Mouse (Mus musculus) midbrain, postnatal 0 days (tissue): ENCODE results near the gene Pnldc1. TPM values are rescaled to one million over a fixed set of nuclear protein-coding genes. Genes with fewer than 3 reads are reported as not detected.
A peak's percentile ranks its signal among the peaks of the same experiment; 100 is the strongest.
"Not testable (repeated sequence)": the region's sequence is repeated elsewhere in the genome, so short reads cannot be mapped to it uniquely, and the experiment has no call there.

ENCODE experiments used
- ATAC-seq: fragments of 200-750 bp; cut with Nextera tagmentation; 2 replicates; pipeline ENCODE4 v1.8.0; 2017; ENCODE audit warnings: moderate number of reproducible peaks, mild to moderate bottlenecking, moderate TSS enrichment, moderate library complexity; ENCODE audit not compliant: low FRiP score
- DNase-seq: peaks from one replicate; pipeline ENCODE4 v3.0.0-alpha.2; 2015; ENCODE audit warnings: low spot score
- H3K27ac ChIP-seq: fragments of 300-500 bp; sonication (generic); 2 replicates; pipeline ENCODE4 v1.5.1; 2014; ENCODE audit warnings: low read depth, mild to moderate bottlenecking, low read length, mixed read lengths
- H3K27me3 ChIP-seq: fragments of 300-500 bp; sonication (generic); 2 replicates; pipeline ENCODE4 v1.6.1; 2014; ENCODE audit warnings: low read length, control low read depth, mixed read lengths; ENCODE audit not compliant: insufficient read depth
- H3K36me3 ChIP-seq: fragments of 300-500 bp; sonication (generic); 2 replicates; pipeline ENCODE4 v1.6.1; 2014; ENCODE audit warnings: low read length, control low read depth, mixed read lengths; ENCODE audit not compliant: insufficient read depth
- H3K4me1 ChIP-seq: fragments of 300-500 bp; sonication (generic); 2 replicates; pipeline ENCODE4 v1.6.1; 2014; ENCODE audit warnings: mild to moderate bottlenecking, control low read depth, antibody characterized with exemption, low read length, mixed read lengths; ENCODE audit not compliant: insufficient read depth
- H3K4me2 ChIP-seq: fragments of 300-500 bp; sonication (generic); 2 replicates; pipeline ENCODE4 v1.6.1; 2014; ENCODE audit warnings: low read depth, mild to moderate bottlenecking, low read length, mixed read lengths; ENCODE audit not compliant: poor library complexity, severe bottlenecking
- H3K4me3 ChIP-seq: fragments of 300-500 bp; sonication (generic); 2 replicates; pipeline ENCODE4 v1.5.1; 2014; ENCODE audit warnings: low read depth, mild to moderate bottlenecking, low read length, moderate library complexity
- H3K9ac ChIP-seq: fragments of 300-500 bp; sonication (generic); replicated peaks from 2 replicates; pipeline ENCODE4 v1.6.1; 2014; ENCODE audit warnings: mild to moderate bottlenecking, low read length, moderate library complexity, mixed read lengths; ENCODE audit not compliant: poor library complexity, severe bottlenecking
- H3K9me3 ChIP-seq: fragments of 300-500 bp; sonication (generic); 2 replicates; pipeline ENCODE4 v1.6.1; 2016; ENCODE audit warnings: low read length, control low read depth
- CTCF ChIP-seq: IDR thresholded peaks from 2 replicates; pipeline ENCODE4 v1.5.1; 2016; ENCODE audit warnings: antibody characterized with exemption, mild to moderate bottlenecking
- WGBS: fragments of 180-500 bp; shearing (Covaris S2); extraction: QIAGEN DNeasy Blood & Tissue Kit; methylation state at CpG from one replicate; pipeline ENCODE4 v1.1.7; 2014; 5-methylcytosine and 5-hydroxymethylcytosine counted together
- polyA plus RNA-seq: library from polyadenylated mRNA; unstranded; fragments of >200 nt; fragmentation: Nextera tagmentation; extraction: Ambion mirVana; gene quantifications from 2 replicates; pipeline ENCODE4 v1.2.1, GENCODE M21; 2015
- total RNA-seq: library from RNA; depleted of rRNA; stranded (reverse); fragments of >200 nt; gene quantifications from 2 replicates; pipeline ENCODE4 v1.2.3, GENCODE M21; 2014

Gene Pnldc1
- total and polyA plus RNA-seq, 2 experiments from 2014 or later: 0.88 to 1.1 TPM

DNA sequence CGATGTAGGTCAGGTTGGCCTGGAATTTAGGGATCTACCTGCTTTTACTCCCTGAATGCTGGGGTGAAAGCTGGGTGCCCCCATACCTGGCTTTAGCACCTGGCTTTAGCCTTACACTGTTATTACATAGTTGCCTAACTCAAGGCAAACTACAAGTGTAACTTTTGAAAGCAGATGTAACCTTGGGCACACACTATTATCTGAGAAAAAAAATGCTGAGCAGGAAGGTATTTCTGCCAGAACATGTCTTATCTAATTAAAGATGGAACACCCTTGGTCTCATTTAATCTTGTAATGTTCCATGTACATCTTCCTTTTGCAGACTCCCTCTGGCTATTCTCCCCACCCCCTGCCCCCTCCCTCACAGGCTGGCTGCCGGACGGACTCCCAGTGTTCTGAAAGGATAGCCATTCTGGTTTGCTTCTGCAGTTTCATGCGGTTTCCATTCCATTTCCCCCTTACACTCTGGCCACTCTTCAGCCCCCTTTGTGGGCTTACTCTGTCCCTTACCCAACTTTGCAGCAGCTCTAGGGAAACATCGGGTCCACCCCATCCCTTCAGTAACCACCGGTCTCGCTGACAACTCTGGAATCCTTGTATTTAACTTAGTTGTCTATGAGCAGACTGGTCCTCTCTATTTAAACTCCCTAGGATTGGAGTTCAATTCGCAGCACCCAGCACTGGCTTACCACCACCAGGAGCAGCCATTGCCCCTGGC, 31.7 kb upstream of the Pnldc1 start:
- Histone ChIP-seq H3K27me3 (no peaks in the 10 kb centered on the region), H3K27ac (no peak overlapping the region), H3K36me3 (peaks cover 25% of the 10 kb centered on the region), H3K9me3 (no peaks in the 10 kb centered on the region), H3K4me2 (no peak overlapping the region), H3K9ac (no peak overlapping the region), H3K4me1 (no peaks in the 10 kb centered on the region; the same call in 1 of the 2 replicates), H3K4me3 (no peak overlapping the region)
- DNase-seq (no peak), ATAC-seq (no peak)
- WGBS: 78% methylated on average over 8 of the region's 8 CpGs
- TF ChIP-seq CTCF: no peak

DNA sequence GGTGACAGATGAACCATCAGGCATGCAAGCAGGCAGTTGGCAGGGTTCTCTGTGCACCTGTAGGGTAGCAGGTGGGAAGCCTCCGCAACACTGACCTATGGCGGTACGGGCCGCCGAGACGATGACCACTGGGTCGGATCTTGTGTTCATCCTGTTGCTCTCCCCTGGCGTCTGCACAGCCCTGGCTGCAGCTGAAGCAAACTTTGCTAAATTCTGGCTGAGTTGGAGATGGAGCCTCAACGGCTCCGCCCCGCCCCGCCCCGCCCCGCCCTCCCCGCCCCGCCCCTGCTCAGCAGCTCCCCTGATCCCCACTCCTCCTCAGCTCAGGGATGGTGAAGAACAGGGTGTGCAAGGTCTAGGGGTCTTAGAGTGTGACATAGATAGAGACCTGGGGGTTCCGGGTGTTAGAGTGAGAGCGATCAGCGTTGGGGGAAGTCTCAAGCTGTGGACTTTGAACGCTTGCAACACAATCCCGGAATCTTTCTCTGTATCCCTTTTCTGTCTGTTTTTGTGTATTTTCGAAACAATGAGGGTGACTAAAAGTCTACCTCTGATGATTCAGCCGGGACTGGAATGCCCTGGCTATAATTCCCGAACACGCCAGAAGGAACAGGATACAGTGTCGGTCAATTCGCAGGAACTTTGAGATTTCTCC, 30.2 kb upstream of the Pnldc1 start, which contains the start of gene Acat3:
Acat3 (minus strand) TSS at position 450 of the 655 bp plus-strand sequence.
- peak; percentile 33; the same call in 1 of the 2 replicates for ATAC-seq
- TF ChIP-seq CTCF: no peak
- H3K27ac ChIP-seq: no peak within 1 kb of the TSS
- DNase-seq: no peak
- H3K4me1 ChIP-seq: no peaks in the 10 kb centered on the region; the same call in 1 of the 2 replicates
- H3K9me3 ChIP-seq: no peaks in the 10 kb centered on the region
- WGBS: 17% methylated on average over 26 of the region's 27 CpGs
- no peak within 1 kb of the TSS for H3K9ac ChIP-seq
- peak within 1 kb of the TSS; percentile 15; the same call in 1 of the 2 replicates for H3K4me3 ChIP-seq
- H3K4me2 ChIP-seq: peak within 1 kb of the TSS; percentile 51
- peaks cover 21% of the 10 kb centered on the region for H3K36me3 ChIP-seq
- no peaks in the 10 kb centered on the region for H3K27me3 ChIP-seq

DNA sequence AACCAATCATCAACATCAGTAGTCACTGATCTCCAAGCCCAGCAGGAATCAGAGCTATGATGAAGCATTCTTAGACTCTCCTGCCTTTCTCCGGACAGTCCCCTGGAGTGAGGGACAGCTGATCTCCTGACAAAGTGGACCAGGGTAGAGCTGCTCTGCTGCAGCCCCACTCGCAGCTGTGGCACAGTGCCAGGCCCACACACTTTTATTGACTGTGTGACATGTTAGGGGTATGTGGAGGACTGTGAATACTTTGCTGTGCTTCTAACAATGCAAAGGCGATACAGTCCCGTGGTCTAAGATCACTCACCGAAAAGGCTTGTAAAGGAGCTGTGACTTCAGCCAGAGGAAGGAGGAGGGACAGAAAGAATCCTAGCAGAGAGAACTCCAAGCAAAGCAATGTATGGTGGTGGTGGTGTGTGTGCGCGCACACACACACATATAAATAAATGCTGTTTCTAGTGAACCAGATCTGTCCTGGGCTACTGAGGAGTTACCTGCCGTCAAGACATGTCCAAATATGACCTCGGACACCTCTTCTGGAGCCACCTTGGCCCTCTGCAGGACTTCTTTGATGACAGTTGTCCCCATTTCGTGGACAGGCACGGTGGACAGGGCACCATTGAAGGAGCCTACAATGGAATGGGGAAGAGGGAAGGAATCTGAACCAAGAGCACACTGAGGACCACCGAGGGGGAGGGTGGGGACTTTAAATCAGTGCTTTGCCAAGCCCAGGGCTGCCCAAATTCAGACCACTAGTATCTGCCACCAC, 29.5 kb upstream of the Pnldc1 start:
- H3K4me1 ChIP-seq, H3K27ac ChIP-seq, H3K9me3 ChIP-seq, H3K9ac ChIP-seq, H3K27me3 ChIP-seq, DNase-seq: not testable (repeated sequence)
- WGBS: 25% methylated on average over 2 of the region's 12 CpGs
- H3K4me3 ChIP-seq: peak overlapping the region; percentile 15; the same call in 1 of the 2 replicates
- H3K4me2 ChIP-seq: peak overlapping the region; percentile 51
- H3K36me3 ChIP-seq: peaks cover 17% of the 10 kb centered on the region
- ATAC-seq: peak; percentile 60

DNA sequence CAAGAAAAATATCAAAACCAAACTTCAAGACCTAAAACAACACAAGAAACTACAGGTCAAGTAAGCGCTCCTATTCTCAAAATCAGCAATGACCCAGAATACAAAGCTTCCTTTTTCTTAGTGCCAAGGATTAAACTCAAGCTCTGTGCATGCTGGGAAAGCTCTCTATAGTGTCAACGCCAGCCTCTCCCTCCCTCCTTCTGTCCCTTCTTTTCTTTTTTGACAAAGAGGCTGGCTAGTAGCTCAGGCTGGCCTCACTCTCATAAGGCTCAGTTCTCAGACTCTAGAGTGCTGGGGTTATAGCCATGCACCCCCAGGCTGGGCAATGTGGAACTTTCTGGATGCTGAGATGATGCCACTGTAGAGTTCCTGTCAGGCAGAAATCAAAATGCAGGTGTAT, 28.0 kb upstream of the Pnldc1 start:
- no peak overlapping the region for H3K4me3 ChIP-seq
- ATAC-seq (no peak), DNase-seq (no peak)
- peaks cover 9% of the 10 kb centered on the region for H3K36me3 ChIP-seq
- no peak for TF ChIP-seq CTCF
- no peaks in the 10 kb centered on the region for H3K9me3 ChIP-seq
- 25% methylated on average over 2 of the region's 2 CpGs for WGBS
- H3K4me2 ChIP-seq: no peak overlapping the region
- H3K9ac ChIP-seq: no peak overlapping the region
- no peaks in the 10 kb centered on the region; the same call in 1 of the 2 replicates for H3K4me1 ChIP-seq
- H3K27ac ChIP-seq: no peak overlapping the region
- no peaks in the 10 kb centered on the region for H3K27me3 ChIP-seq

DNA sequence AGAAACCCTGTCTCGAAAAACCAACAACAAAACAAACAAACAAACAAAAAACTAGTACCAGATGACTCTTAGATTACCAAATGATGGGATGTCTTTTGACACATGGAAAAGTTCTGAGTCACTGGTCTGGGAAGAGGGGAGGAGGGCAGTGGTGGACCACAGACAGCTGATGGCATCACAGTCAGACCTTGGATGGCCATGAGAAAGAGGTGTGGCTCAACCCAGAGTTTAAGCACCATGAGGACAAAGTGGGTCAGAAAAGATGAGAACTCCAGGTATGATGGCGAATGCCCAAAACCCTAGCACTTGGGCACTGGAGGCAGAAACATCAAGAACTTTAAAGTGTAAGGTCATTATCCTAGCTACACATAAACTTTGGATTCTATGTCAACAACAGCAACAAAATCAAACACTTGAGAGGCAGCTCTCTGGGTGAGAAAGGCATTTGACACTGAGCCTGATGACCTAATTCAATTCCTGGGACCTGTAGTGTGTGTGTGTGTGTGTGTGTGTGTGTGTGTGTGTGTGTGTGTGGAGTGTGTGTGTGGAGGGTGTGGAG, 27.5 kb upstream of the Pnldc1 start:
- H3K27me3 ChIP-seq: no peaks in the 10 kb centered on the region
- no peak for TF ChIP-seq CTCF
- H3K9ac ChIP-seq: no peak overlapping the region
- no peak overlapping the region for H3K4me2 ChIP-seq
- H3K4me3 ChIP-seq: no peak overlapping the region
- DNase-seq: no peak
- no peak overlapping the region for H3K27ac ChIP-seq
- no peak for ATAC-seq
- WGBS: 86% methylated on average over 2 of the region's 2 CpGs
- H3K9me3 ChIP-seq: no peaks in the 10 kb centered on the region
- H3K4me1 ChIP-seq: no peaks in the 10 kb centered on the region; the same call in 1 of the 2 replicates
- H3K36me3 ChIP-seq: peaks cover 5% of the 10 kb centered on the region
